Mouse (Mus musculus) embryo, embryonic 9.5 days (tissue): Measurements from ENCODE around the gene Fcgrt.
"Not testable (repeated sequence)": the region's sequence is repeated elsewhere in the genome, so short reads cannot be mapped to it uniquely, and the experiment has no call there.

ENCODE experiments used
- DNase-seq: peaks from one replicate; pipeline ENCODE4 v3.0.0-alpha.2; 2017; ENCODE audit errors: extremely low spot score

Gene Fcgrt

DNA sequence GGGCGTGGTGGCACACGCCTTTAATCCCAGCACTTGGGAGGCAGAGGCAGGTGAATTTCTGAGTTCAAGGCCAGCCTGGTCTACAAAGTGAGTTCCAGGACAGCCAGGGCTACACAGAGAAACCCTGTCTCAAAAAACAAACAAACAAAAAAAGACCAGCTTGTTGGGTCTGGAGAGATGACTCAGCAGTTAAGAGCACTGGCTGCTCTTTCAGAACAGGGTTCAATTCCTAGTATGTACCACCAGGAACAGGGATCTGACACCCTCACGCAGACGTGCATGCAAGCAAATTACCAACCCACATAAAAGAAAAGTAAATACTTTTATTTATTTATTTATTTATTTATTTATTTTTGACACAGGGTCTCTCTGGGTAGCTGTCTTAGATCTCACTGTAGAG, 6.4 kb upstream of the Fcgrt start:
- DNase-seq = not testable (repeated sequence)

DNA sequence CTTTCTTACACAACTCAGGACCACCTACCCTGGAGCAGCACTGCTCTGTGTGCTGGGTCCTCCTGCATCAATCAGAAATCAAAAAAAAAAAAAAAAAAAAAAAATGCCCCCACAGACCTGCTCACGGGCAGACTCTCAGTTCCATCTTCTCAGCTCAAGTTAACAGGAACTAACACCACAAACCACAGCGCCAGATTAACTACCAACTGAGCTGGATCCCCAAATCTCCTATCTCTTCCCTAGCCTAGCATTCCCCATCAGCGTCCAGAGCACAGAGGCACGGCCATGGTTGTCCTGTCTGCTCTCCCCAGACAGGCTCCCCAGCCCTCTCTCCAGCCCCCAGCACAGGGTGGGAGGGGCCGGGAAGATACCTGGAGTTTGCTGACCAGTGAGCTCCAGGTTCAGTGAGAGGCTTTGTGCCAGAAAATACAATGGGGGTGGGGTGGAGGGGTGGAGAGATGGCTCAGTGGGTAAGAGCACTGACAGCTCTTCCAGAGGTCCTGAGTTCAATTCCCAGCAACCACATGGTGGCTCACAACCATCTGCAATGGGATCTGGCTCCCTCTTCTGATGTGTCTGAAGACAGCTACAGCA, 3.5 kb upstream of the Fcgrt start:
- no peak for DNase-seq

DNA sequence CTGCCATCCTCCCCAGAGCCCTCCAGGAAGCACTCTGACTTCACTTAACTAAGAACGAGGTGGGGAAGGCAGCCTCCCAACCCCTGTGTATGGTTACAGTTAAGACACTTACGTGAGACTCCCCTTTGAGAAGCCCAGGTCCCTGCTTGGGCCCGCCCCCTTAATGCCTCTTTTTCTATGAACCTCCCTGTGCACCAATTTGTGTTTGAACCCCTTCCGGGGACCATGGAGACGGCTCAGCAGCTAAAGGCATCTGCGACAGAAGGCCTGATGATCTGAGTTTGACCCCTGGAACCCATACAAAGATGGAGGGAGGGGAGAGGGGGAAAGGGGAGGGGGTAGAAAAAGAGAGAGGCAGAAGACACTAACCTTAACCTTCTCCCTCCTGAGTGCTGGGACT, 2.8 kb upstream of the Fcgrt start:
- peak; percentile 56 for DNase-seq

GRCm38 (mm10) chr7:45105491-45105890, 1.8 kb upstream of the Fcgrt start:
- DNase-seq = no peak

DNA sequence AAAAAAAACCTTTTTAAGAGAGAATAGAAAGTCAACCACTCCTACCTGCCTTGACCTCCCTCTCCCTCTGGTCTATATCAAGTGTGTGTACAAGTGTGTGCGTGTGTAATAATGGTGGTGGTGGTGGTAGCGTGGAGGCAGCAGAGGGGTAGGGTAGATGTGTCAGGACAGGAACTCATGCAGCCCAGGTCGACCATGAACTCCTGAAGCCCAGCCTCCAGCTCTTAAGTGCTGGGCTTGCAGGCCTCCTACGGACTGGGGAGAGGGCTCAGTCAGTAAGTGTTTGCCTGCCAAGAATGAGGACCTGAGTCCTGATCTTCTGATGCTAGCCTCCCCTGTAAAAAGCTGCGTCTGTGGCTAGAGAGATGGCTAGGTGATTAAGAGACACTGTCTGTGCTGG, 1.3 kb upstream of the Fcgrt start:
- DNase-seq = no peak

DNA sequence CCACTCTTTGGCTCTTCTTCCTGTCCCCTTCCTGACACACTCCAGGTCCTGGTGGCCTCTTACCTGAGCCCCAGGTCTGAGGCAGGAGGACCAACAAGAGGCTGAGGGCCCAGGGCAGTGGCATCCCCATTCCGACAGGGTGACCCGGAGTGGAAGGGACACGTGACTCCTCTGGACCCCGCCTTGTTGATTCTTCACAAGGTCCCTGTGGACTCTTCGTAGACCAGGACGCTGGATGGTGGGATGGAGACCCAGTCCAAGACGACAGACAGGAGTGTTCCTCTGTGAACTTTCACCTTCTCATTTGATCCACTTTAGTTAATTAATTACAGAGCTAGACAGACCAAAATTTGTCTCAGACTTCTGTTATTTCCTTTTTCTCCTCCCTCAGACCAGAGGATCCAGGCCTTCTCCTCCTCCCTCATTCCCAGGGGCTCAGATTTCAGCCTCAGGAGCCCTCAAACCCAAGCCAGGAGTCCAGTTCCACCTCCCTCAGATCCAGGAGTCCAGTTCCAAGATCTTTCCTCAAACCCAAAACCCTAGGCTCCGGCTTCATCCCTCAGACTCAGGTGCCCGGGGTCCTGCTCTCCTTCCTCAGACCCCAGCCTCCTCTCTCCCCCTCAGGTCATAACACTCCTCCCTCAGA, 588 bp downstream of the Fcgrt start:
- no peak for DNase-seq

DNA sequence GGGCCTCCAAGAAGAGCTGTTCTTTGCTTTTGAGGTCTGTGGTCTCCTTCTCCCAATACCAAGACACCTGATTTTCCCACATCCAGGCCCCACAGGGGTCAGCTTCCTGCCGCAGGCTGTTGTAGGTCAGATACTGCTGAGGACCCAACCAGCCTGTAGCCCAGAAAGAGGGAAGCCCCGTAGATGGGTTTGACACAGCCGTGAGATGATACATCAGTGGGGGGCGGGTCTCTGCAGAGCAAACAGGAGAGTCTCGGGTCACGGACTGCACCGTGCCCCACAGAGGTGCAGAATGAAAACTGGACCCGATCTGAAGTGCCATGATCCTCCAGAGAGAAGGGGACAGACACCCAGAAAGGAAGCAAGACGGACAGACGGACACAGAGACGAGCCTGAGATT, 1.2 kb downstream of the Fcgrt start:
- DNase-seq = no peak

DNA sequence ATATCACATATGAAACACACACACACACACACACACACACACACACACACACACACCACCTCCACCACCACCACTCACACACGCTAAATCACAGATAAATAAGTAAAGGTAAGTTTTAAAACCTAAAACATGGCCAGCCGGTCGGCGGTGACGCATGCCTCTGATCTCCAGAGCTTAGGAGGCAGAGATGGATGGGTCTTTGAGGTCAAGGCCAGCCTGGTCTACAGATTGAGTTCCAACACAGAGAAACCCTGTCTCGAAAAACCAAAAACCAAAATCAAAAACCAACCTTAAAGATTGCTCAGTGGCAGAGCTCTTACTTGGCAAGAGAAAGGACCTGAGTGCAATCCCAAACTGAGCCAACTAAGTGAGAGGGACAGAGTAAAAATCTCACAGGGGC, 3.6 kb downstream of the Fcgrt start:
- no peak for DNase-seq

- DNase-seq = no peak
Measured at GRCm38 (mm10) chr7:45098541-45099240, 5.0 kb downstream of the Fcgrt start.

GRCm38 (mm10) chr7:45097479-45097878, 6.2 kb downstream of the Fcgrt start:
- no peak for DNase-seq

GRCm38 (mm10) chr7:45095965-45096364, 7.7 kb downstream of the Fcgrt start:
- not testable (repeated sequence) for DNase-seq

DNA sequence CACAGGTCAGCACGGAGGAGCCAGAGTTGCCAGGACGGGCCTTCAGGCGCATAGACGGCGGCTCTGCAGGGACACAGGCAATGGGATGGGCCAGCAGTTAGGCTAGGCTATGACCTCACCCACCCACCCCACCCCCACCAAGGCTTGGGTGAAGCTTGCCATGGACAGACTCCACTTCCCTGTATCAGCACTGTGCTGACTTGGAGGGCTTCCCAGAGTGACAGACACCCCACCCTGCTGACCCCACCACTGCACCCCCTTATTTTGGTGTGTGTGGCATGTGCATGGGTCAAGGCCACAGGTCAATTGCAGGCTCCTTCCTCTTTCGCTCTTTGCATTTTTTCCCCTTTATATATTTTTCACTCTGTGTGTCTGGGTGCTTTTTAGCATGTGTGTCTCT, 8.3 kb downstream of the Fcgrt start:
- no peak for DNase-seq

DNA sequence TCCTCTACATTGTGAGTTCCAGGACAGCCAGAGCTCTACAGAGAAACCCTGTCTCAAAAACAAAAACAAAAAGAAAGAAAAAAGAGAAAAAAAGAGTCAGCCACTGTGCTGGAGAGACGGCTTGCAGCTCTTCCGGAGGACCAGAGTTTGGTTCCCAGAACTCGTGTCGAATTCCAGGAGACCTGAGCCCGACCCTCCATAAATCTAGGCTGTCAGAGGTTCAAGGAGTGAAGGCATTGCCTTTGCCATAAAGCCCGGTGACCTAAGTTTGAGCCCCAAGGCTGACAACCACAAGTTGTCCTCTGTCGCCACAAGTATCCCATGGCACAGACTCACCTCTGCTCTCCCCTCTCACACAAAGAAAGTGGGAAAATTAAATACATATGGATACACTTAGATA, 9.5 kb downstream of the Fcgrt start:
- DNase-seq = peak; percentile 41

DNA sequence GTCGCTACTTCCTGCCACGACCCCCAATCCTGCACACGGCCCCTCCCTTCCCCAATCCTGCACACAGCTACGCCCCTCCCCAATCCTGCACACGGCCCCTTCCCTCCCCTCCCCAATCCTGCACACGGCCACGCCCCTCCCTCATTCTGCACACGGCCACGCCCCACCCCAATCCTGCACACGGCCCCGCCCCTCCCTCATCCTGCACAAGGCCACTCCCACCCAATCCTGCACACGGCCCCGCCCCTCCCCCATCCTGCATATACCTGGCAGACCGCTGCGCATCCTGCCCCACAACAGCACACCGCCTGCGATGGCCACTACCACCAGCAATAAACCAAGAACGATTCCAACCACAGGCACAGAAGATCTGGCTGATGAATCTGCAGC, 10.1 kb downstream of the Fcgrt start:
- peak; percentile 62 for DNase-seq

- peak; percentile 40 for DNase-seq
Measured at GRCm38 (mm10) chr7:45092828-45093515, 10.7 kb downstream of the Fcgrt start.

DNA sequence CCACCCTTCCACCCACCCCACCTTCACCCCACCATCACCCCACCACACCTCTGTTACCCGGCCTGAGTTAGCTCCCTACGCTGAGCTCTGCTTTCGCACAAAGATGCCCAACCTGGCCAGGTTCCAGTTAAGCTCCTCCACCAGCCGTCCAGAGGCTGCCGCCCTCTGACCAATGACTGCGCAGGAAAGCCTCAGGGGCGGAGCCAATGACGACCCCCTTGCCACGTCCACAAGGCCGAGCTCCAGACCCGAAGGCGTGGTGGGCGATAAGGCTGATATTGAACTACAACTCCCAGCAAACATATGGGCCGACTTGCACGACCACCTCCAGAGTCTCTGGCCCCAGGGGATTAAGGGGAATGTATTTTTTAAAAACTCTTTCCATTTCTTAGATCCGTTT, 11.6 kb downstream of the Fcgrt start, which contains the start of gene Rcn3:
Gene Rcn3 (minus strand): TSS at position 174 of the 400 bp plus-strand sequence.
- DNase-seq = peak; percentile 93

GRCm38 (mm10) chr7:45091001-45091990, 12.4 kb downstream of the Fcgrt start:
- peak; percentile 34 for DNase-seq

DNA sequence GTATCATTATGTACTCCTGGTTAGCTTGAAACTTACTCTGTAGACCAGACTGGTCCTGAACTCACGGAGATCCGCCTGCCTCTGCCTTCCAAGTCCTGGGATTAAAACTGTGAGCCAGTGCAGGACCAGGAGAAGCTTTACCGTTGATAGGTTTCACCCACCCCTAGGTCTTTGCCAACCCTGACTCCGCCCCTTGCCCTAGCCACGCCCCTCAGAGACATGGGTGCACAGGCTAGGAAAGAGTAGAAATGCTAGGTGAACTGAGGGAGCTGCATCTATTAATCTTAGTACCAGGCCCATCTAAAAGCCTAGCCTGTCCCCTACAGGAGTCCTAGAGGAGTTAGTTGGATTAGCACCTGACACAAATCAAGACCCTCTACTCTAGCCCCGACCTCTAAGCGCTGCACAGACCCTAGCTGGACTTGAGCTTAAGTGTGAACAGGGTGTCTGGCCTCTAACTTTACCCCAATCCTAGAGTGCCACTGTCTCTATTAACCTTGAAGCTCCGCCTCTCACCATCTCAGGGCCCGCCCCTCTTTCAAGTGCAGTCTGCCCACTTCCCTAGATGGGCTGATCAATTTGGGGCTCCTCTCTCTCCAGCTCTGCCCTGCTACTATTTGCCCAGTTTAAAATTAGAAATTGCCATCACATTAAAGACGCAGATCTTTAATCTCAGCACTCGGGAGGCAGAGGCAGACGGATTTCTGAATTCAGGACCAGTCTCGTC, 13.2 kb downstream of the Fcgrt start:
- no peak for DNase-seq

DNA sequence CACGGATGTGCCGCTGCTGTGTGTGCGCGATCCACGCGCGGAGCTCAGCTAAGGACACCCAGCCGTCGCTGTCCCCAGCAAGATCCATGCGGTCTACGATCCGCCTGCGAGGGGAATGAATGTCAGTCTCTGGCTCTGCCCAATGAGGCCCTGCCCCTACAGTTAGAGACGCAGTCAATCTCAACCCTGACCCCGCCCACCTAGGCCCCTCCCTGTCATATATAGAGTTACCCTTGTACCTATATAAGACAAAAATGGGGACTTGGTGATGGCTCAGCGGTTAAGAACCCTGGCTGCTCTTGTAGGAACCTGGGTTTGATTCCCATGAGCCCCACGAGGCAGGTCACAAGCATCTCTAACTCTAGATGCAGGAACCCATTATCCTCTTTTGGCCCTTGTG, 15.1 kb downstream of the Fcgrt start:
- DNase-seq = no peak

- no peak for DNase-seq
Measured at GRCm38 (mm10) chr7:45086084-45086483, 17.6 kb downstream of the Fcgrt start.
